15 mouse cellular contexts compared by ENCODE assay signal in genomic region chr15:96628256-96628655, GRCm38 (mm10).
"Had no signal": no experiment of that assay in that cellular context is flagged by ENCODE, and none has a peak within 500 bp of the region (broad histone marks: within the 10 kb centered on the region; RNA-seq: fewer than 3 reads in every experiment).

No protein-coding gene starts in this region.

- DNase-seq: retina, postnatal 1 day; right cerebral cortex, postnatal 14 days; right cerebral cortex, postnatal 4 days; spleen, adult 18-20 months; thymus, adult 18-20 months; thymus, adult 2 months; thymus, postnatal 14 days; thymus, postnatal 25 days; thymus, postnatal 36 days; thymus, postnatal 4 days had no signal

- H3K4me1 ChIP-seq: neural tube, embryonic 12.5 days; stomach, embryonic 15.5 days had no signal

- H3K4me3 ChIP-seq: neural tube, embryonic 12.5 days; neural tube, embryonic 13.5 days; neural tube, embryonic 15.5 days; stomach, embryonic 15.5 days had no signal

- H3K4me2 ChIP-seq: neural tube, embryonic 12.5 days; neural tube, embryonic 13.5 days; neural tube, embryonic 15.5 days; stomach, embryonic 15.5 days had no signal

- H3K27ac ChIP-seq: neural tube, embryonic 12.5 days; neural tube, embryonic 13.5 days; neural tube, embryonic 15.5 days; stomach, embryonic 15.5 days; stomach, postnatal 0 days had no signal

- H3K27me3 ChIP-seq: neural tube, embryonic 12.5 days; neural tube, embryonic 13.5 days; neural tube, embryonic 15.5 days; stomach, embryonic 15.5 days had no signal

- H3K9me3 ChIP-seq: neural tube, embryonic 15.5 days; stomach, embryonic 15.5 days had no signal

- H3K9ac ChIP-seq: neural tube, embryonic 12.5 days; neural tube, embryonic 13.5 days; neural tube, embryonic 15.5 days; stomach, embryonic 15.5 days had no signal
